Mouse (Mus musculus) neural tube, embryonic 15.5 days (tissue): Measurements from ENCODE around the gene Avl9. TPM values are rescaled to one million over a fixed set of nuclear protein-coding genes. Genes with fewer than 3 reads are reported as not detected.
A peak's percentile ranks its signal among the peaks of the same experiment; 100 is the strongest.

Experiments used
- ATAC-seq: fragments of 200-750 bp; cut with Nextera tagmentation; 2 replicates; pipeline ENCODE4 v1.8.0; 2017; ENCODE audit warnings: mild to moderate bottlenecking, moderate TSS enrichment, moderate library complexity; ENCODE audit not compliant: low FRiP score
- H3K27ac ChIP-seq: fragments of 300-500 bp; sonication (generic); replicated peaks from 2 replicates; pipeline ENCODE4 v1.5.1; 2015; ENCODE audit warnings: mild to moderate bottlenecking, inconsistent platforms
- H3K27me3 ChIP-seq: fragments of 300-500 bp; sonication (generic); replicated peaks from 2 replicates; pipeline ENCODE4 v1.6.1; 2015; ENCODE audit warnings: inconsistent platforms
- H3K36me3 ChIP-seq: fragments of 300-500 bp; sonication (generic); 2 replicates; pipeline ENCODE4 v1.6.1; 2015; ENCODE audit warnings: inconsistent platforms
- H3K4me1 ChIP-seq: fragments of 300-500 bp; sonication (generic); 2 replicates; pipeline ENCODE4 v1.6.1; 2015; ENCODE audit warnings: inconsistent platforms
- H3K4me2 ChIP-seq: fragments of 300-500 bp; sonication (generic); 2 replicates; pipeline ENCODE4 v1.6.1; 2015; ENCODE audit warnings: inconsistent platforms, mild to moderate bottlenecking, moderate library complexity
- H3K4me3 ChIP-seq: fragments of 300-500 bp; sonication (generic); replicated peaks from 2 replicates; pipeline ENCODE4 v1.5.1; 2015; ENCODE audit warnings: mild to moderate bottlenecking, inconsistent platforms
- H3K9ac ChIP-seq: fragments of 300-500 bp; sonication (generic); replicated peaks from 2 replicates; pipeline ENCODE4 v1.6.1; 2015; ENCODE audit warnings: mild to moderate bottlenecking, inconsistent platforms
- H3K9me3 ChIP-seq: fragments of 300-500 bp; sonication (generic); replicated peaks from 2 replicates; pipeline ENCODE4 v1.6.1; 2016; ENCODE audit warnings: inconsistent platforms
- WGBS: fragments of 180-500 bp; shearing (Covaris S2); methylation state at CpG from one replicate; pipeline ENCODE4 v1.1.7; 2015; ENCODE audit warnings: mixed read lengths; 5-methylcytosine and 5-hydroxymethylcytosine counted together
- polyA plus RNA-seq: library from polyadenylated mRNA; unstranded; fragments of >200 nt; fragmentation: Nextera tagmentation; extraction: Ambion mirVana; gene quantifications from 2 replicates; pipeline ENCODE4 v1.2.1, GENCODE M21; 2015

Gene Avl9
- polyA plus RNA-seq, 1 experiment from 2014 or later: 22.5 TPM

GRCm38 (mm10) chr6:56753719-56754118 lies 39.0 kb downstream of the Avl9 start:
- Histone ChIP-seq H3K4me3 (no peak overlapping the region), H3K27me3 (no peaks in the 10 kb centered on the region), H3K9me3 (no peaks in the 10 kb centered on the region), H3K9ac (no peak overlapping the region), H3K4me2 (no peak overlapping the region), H3K4me1 (no peaks in the 10 kb centered on the region), H3K36me3 (peaks cover 48% of the 10 kb centered on the region), H3K27ac (no peak overlapping the region)
- 98% methylated on average over 3 of the region's 3 CpGs for WGBS
- no peak for ATAC-seq

GRCm38 (mm10) chr6:56756117-56756516 lies 41.4 kb downstream of the Avl9 start:
- WGBS: 89% methylated on average over 1 of the region's 1 CpGs
- H3K27me3 ChIP-seq: no peaks in the 10 kb centered on the region
- H3K4me3 ChIP-seq: no peak overlapping the region
- no peaks in the 10 kb centered on the region for H3K4me1 ChIP-seq
- H3K9ac ChIP-seq: no peak overlapping the region
- H3K9me3 ChIP-seq: no peaks in the 10 kb centered on the region
- no peak overlapping the region for H3K27ac ChIP-seq
- ATAC-seq: no peak
- no peak overlapping the region for H3K4me2 ChIP-seq
- H3K36me3 ChIP-seq: peaks cover 63% of the 10 kb centered on the region

- no peaks in the 10 kb centered on the region for H3K4me1 ChIP-seq
- H3K9me3 ChIP-seq: no peaks in the 10 kb centered on the region
- no peaks in the 10 kb centered on the region for H3K27me3 ChIP-seq
- no peak overlapping the region for H3K4me3 ChIP-seq
- ATAC-seq: no peak
- H3K4me2 ChIP-seq: no peak overlapping the region
- no peak overlapping the region for H3K9ac ChIP-seq
- H3K27ac ChIP-seq: no peak overlapping the region
- H3K36me3 ChIP-seq: peaks cover 73% of the 10 kb centered on the region
- 89% methylated on average over 1 of the region's 1 CpGs for WGBS
Observed at GRCm38 (mm10) chr6:56759324-56759723, 44.6 kb downstream of the Avl9 start.

GRCm38 (mm10) chr6:56765265-56765664 lies 50.6 kb downstream of the Avl9 start:
- no peak overlapping the region for H3K9ac ChIP-seq
- H3K27ac ChIP-seq: no peak overlapping the region
- H3K4me1 ChIP-seq: no peaks in the 10 kb centered on the region
- no peaks in the 10 kb centered on the region for H3K27me3 ChIP-seq
- H3K4me3 ChIP-seq: no peak overlapping the region
- H3K36me3 ChIP-seq: peaks cover 26% of the 10 kb centered on the region
- 0 out of 2 replicates have a peak, but pooled peaks have one; percentile 21 for ATAC-seq
- H3K4me2 ChIP-seq: no peak overlapping the region
- WGBS: 73% methylated on average over 3 of the region's 3 CpGs
- no peaks in the 10 kb centered on the region for H3K9me3 ChIP-seq

- ATAC-seq: no peak
- no peak overlapping the region for H3K4me2 ChIP-seq
- no peak overlapping the region for H3K27ac ChIP-seq
- no peaks in the 10 kb centered on the region for H3K9me3 ChIP-seq
- peaks cover 24% of the 10 kb centered on the region for H3K36me3 ChIP-seq
- no peaks in the 10 kb centered on the region for H3K4me1 ChIP-seq
- 79% methylated on average over 4 of the region's 4 CpGs for WGBS
- H3K4me3 ChIP-seq: no peak overlapping the region
- no peaks in the 10 kb centered on the region for H3K27me3 ChIP-seq
- H3K9ac ChIP-seq: no peak overlapping the region
Observed at GRCm38 (mm10) chr6:56765696-56766095, 51.0 kb downstream of the Avl9 start.

GRCm38 (mm10) chr6:56775816-56776215 lies 61.1 kb downstream of the Avl9 start:
- no peaks in the 10 kb centered on the region for H3K27me3 ChIP-seq
- H3K4me1 ChIP-seq: 0 out of 2 replicates have a peak, but pooled peaks cover 4% of the 10 kb centered on the region
- no peak overlapping the region for H3K9ac ChIP-seq
- H3K4me3 ChIP-seq: no peak overlapping the region
- H3K36me3 ChIP-seq: peaks cover 26% of the 10 kb centered on the region
- H3K9me3 ChIP-seq: no peaks in the 10 kb centered on the region
- no peak overlapping the region for H3K27ac ChIP-seq
- ATAC-seq: no peak
- 56% methylated on average over 3 of the region's 3 CpGs for WGBS
- H3K4me2 ChIP-seq: no peak overlapping the region

GRCm38 (mm10) chr6:56779636-56780035 lies 64.9 kb downstream of the Avl9 start:
- Histone ChIP-seq H3K36me3 (peaks cover 29% of the 10 kb centered on the region), H3K4me1 (peaks cover 6% of the 10 kb centered on the region)
- 88% methylated on average over 5 of the region's 5 CpGs for WGBS

GRCm38 (mm10) chr6:56783561-56784272 lies 69.0 kb downstream of the Avl9 start:
- no peak overlapping the region for H3K4me2 ChIP-seq
- H3K9ac ChIP-seq: no peak overlapping the region
- H3K9me3 ChIP-seq: no peaks in the 10 kb centered on the region
- no peak for ATAC-seq
- no peaks in the 10 kb centered on the region for H3K27me3 ChIP-seq
- H3K27ac ChIP-seq: no peak overlapping the region
- no peak overlapping the region for H3K4me3 ChIP-seq
- WGBS: 91% methylated on average over 4 of the region's 4 CpGs
- H3K36me3 ChIP-seq: peaks cover 29% of the 10 kb centered on the region
- peaks cover 16% of the 10 kb centered on the region for H3K4me1 ChIP-seq

More at GRCm38 (mm10) chr6:56779636-56780035, 64.9 kb downstream of the Avl9 start:
- Histone ChIP-seq H3K27me3 (no peaks in the 10 kb centered on the region), H3K4me2 (no peak overlapping the region), H3K9ac (no peak overlapping the region), H3K4me3 (no peak overlapping the region), H3K9me3 (no peaks in the 10 kb centered on the region), H3K27ac (no peak overlapping the region)
- no peak for ATAC-seq

- peaks cover 16% of the 10 kb centered on the region for H3K4me1 ChIP-seq
- no peaks in the 10 kb centered on the region for H3K9me3 ChIP-seq
- no peak overlapping the region for H3K4me3 ChIP-seq
- WGBS: 80% methylated on average over 5 of the region's 5 CpGs
- no peak overlapping the region for H3K9ac ChIP-seq
- H3K27ac ChIP-seq: no peak overlapping the region
- H3K4me2 ChIP-seq: no peak overlapping the region
- no peaks in the 10 kb centered on the region for H3K27me3 ChIP-seq
- peaks cover 18% of the 10 kb centered on the region for H3K36me3 ChIP-seq
- ATAC-seq: no peak
Observed at GRCm38 (mm10) chr6:56785068-56785467, 70.4 kb downstream of the Avl9 start.

- Histone ChIP-seq H3K4me3 (no peak overlapping the region), H3K27ac (no peak overlapping the region), H3K36me3 (peaks cover 13% of the 10 kb centered on the region; the same call in 1 of the 2 replicates), H3K27me3 (no peaks in the 10 kb centered on the region), H3K4me1 (peaks cover 16% of the 10 kb centered on the region), H3K4me2 (no peak overlapping the region), H3K9ac (no peak overlapping the region), H3K9me3 (no peaks in the 10 kb centered on the region)
- WGBS: 99% methylated on average over 2 of the region's 2 CpGs
- ATAC-seq: no peak
Observed at GRCm38 (mm10) chr6:56787668-56788067, 73.0 kb downstream of the Avl9 start.

- H3K9ac ChIP-seq: no peak overlapping the region
- H3K36me3 ChIP-seq: peaks cover 10% of the 10 kb centered on the region; the same call in 1 of the 2 replicates
- WGBS: 83% methylated on average over 3 of the region's 3 CpGs
- no peaks in the 10 kb centered on the region for H3K9me3 ChIP-seq
- H3K4me3 ChIP-seq: no peak overlapping the region
- peaks cover 25% of the 10 kb centered on the region for H3K4me1 ChIP-seq
- H3K27ac ChIP-seq: no peak overlapping the region
- ATAC-seq: no peak
- no peaks in the 10 kb centered on the region for H3K27me3 ChIP-seq
- no peak overlapping the region for H3K4me2 ChIP-seq
Observed at GRCm38 (mm10) chr6:56789336-56789735, 74.6 kb downstream of the Avl9 start.

- Histone ChIP-seq H3K4me2 (peak overlapping the region; percentile 81), H3K4me3 (no peak overlapping the region), H3K9me3 (no peaks in the 10 kb centered on the region), H3K4me1 (peaks cover 37% of the 10 kb centered on the region), H3K9ac (no peak overlapping the region), H3K27ac (no peak overlapping the region), H3K27me3 (no peaks in the 10 kb centered on the region), H3K36me3 (no peaks in the 10 kb centered on the region)
- 78% methylated on average over 5 of the region's 5 CpGs for WGBS
- ATAC-seq: no peak
Observed at GRCm38 (mm10) chr6:56794834-56795233, 80.1 kb downstream of the Avl9 start.
